Mouse (Mus musculus) forebrain, embryonic 13.5 days (tissue): ENCODE data around the gene Soat2. TPM values are rescaled to one million over a fixed set of nuclear protein-coding genes. Genes with fewer than 3 reads are reported as not detected.

ENCODE experiments used
- ATAC-seq: fragments of 200-750 bp; cut with Nextera tagmentation; 2 replicates; pipeline ENCODE4 v1.8.0; 2017
- H3K27ac ChIP-seq: fragments of 300-500 bp; sonication (generic); 2 replicates; pipeline ENCODE4 v1.5.1; 2015; ENCODE audit warnings: inconsistent platforms, mild to moderate bottlenecking, moderate library complexity
- H3K27me3 ChIP-seq: fragments of 300-500 bp; sonication (generic); 2 replicates; pipeline ENCODE4 v1.6.1; 2015; ENCODE audit warnings: mild to moderate bottlenecking, inconsistent platforms
- H3K36me3 ChIP-seq: fragments of 300-500 bp; sonication (generic); 2 replicates; pipeline ENCODE4 v1.6.1; 2015; ENCODE audit warnings: mild to moderate bottlenecking, inconsistent platforms; ENCODE audit not compliant: poor library complexity, severe bottlenecking
- H3K4me1 ChIP-seq: fragments of 300-500 bp; sonication (generic); 2 replicates; pipeline ENCODE4 v1.6.1; 2015; ENCODE audit warnings: inconsistent platforms
- H3K4me2 ChIP-seq: fragments of 300-500 bp; sonication (generic); 2 replicates; pipeline ENCODE4 v1.6.1; 2015; ENCODE audit warnings: inconsistent platforms, mild to moderate bottlenecking, moderate library complexity
- H3K4me3 ChIP-seq: fragments of 300-500 bp; sonication (generic); 2 replicates; pipeline ENCODE4 v1.5.1; 2015; ENCODE audit warnings: mild to moderate bottlenecking, inconsistent platforms
- H3K9ac ChIP-seq: fragments of 300-500 bp; sonication (generic); 2 replicates; pipeline ENCODE4 v1.6.1; 2015; ENCODE audit warnings: mild to moderate bottlenecking, inconsistent platforms
- H3K9me3 ChIP-seq: fragments of 300-500 bp; sonication (generic); replicated peaks from 2 replicates; pipeline ENCODE4 v1.6.1; 2016; ENCODE audit warnings: inconsistent platforms
- WGBS: fragments of 180-500 bp; shearing (Covaris S2); methylation state at CpG from one replicate; pipeline ENCODE4 v1.1.7; 2015; 5-methylcytosine and 5-hydroxymethylcytosine counted together
- polyA plus RNA-seq: library from polyadenylated mRNA; unstranded; fragments of >200 nt; fragmentation: Nextera tagmentation; extraction: Ambion mirVana; gene quantifications from 2 replicates; pipeline ENCODE4 v1.2.1, GENCODE M21; 2015

Gene Soat2
- polyA plus RNA-seq, 1 experiment from 2014 or later = 0.10 TPM

- ATAC-seq = no peak
- Histone ChIP-seq H3K9ac (no peak overlapping the region), H3K27me3 (peaks cover 44% of the 10 kb centered on the region)
Measured at GRCm38 (mm10) chr15:102107689-102108573, 42.4 kb upstream of the Soat2 start.

GRCm38 (mm10) chr15:102108651-102109525 is 41.4 kb upstream of the Soat2 start:
- H3K36me3 ChIP-seq = no peaks in the 10 kb centered on the region
- no peak overlapping the region for H3K4me3 ChIP-seq
- no peak overlapping the region for H3K9ac ChIP-seq
- 45% methylated on average over 18 of the region's 18 CpGs for WGBS
- peaks cover 42% of the 10 kb centered on the region for H3K27me3 ChIP-seq
- no peak overlapping the region for H3K4me2 ChIP-seq
- H3K9me3 ChIP-seq = no peaks in the 10 kb centered on the region
- peaks cover 29% of the 10 kb centered on the region for H3K4me1 ChIP-seq
- H3K27ac ChIP-seq = no peak overlapping the region
- 0 out of 2 replicates have a peak, but pooled peaks have one; percentile 19 for ATAC-seq

More at GRCm38 (mm10) chr15:102107689-102108573, 42.4 kb upstream of the Soat2 start:
- no peaks in the 10 kb centered on the region for H3K9me3 ChIP-seq
- H3K4me3 ChIP-seq = no peak overlapping the region
- H3K36me3 ChIP-seq = no peaks in the 10 kb centered on the region
- WGBS = 35% methylated on average over 13 of the region's 13 CpGs
- peaks cover 38% of the 10 kb centered on the region for H3K4me1 ChIP-seq
- peak overlapping the region; percentile 55 for H3K4me2 ChIP-seq
- H3K27ac ChIP-seq = no peak overlapping the region

- peaks cover 24% of the 10 kb centered on the region for H3K4me1 ChIP-seq
- no peak overlapping the region for H3K4me2 ChIP-seq
- peaks cover 31% of the 10 kb centered on the region for H3K27me3 ChIP-seq
- no peak overlapping the region for H3K27ac ChIP-seq
- H3K9ac ChIP-seq = no peak overlapping the region
- no peaks in the 10 kb centered on the region for H3K9me3 ChIP-seq
- no peak for ATAC-seq
- no peak overlapping the region for H3K4me3 ChIP-seq
- WGBS = 94% methylated on average over 7 of the region's 7 CpGs
- peaks cover 4% of the 10 kb centered on the region; the same call in 1 of the 2 replicates for H3K36me3 ChIP-seq
Measured at GRCm38 (mm10) chr15:102110271-102110670, 40.1 kb upstream of the Soat2 start.

GRCm38 (mm10) chr15:102110701-102111494 is 39.4 kb upstream of the Soat2 start:
- no peaks in the 10 kb centered on the region for H3K9me3 ChIP-seq
- no peak overlapping the region for H3K4me3 ChIP-seq
- peaks cover 10% of the 10 kb centered on the region for H3K36me3 ChIP-seq
- peaks cover 24% of the 10 kb centered on the region for H3K27me3 ChIP-seq
- H3K27ac ChIP-seq = no peak overlapping the region
- H3K4me1 ChIP-seq = peaks cover 24% of the 10 kb centered on the region
- H3K4me2 ChIP-seq = no peak overlapping the region
- 77% methylated on average over 29 of the region's 29 CpGs for WGBS
- no peak overlapping the region for H3K9ac ChIP-seq
- ATAC-seq = no peak

DNA sequence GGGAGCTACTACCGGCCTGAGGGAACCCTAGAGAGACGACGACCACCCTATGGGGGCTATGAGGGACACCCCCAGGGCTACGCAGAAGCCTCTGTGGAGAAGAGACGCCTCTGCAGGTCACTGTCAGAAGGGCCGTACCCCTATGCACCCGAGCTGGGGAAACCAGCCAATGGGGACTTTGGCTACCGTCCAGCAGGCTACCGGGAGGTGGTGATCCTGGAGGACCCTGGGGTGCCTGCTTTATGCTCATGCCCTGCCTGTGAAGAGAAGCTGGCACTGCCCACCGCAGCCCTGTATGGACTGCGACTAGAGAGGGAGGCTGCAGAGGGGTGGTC is 38.9 kb upstream of the Soat2 start:
- 81% methylated on average over 11 of the region's 11 CpGs for WGBS

GRCm38 (mm10) chr15:102112181-102112580 is 38.1 kb upstream of the Soat2 start:
- ATAC-seq = no peak
- H3K27ac ChIP-seq = no peak overlapping the region
- peaks cover 15% of the 10 kb centered on the region for H3K36me3 ChIP-seq
- H3K27me3 ChIP-seq = peaks cover 12% of the 10 kb centered on the region
- no peak overlapping the region for H3K4me3 ChIP-seq
- no peak overlapping the region for H3K9ac ChIP-seq
- H3K4me2 ChIP-seq = no peak overlapping the region
- H3K4me1 ChIP-seq = peaks cover 27% of the 10 kb centered on the region
- 90% methylated on average over 6 of the region's 6 CpGs for WGBS
- H3K9me3 ChIP-seq = no peaks in the 10 kb centered on the region

More for the DNA sequence above, 38.9 kb upstream of the Soat2 start:
- H3K4me2 ChIP-seq = no peak overlapping the region
- H3K36me3 ChIP-seq = peaks cover 12% of the 10 kb centered on the region
- H3K4me1 ChIP-seq = peaks cover 27% of the 10 kb centered on the region
- no peak overlapping the region for H3K27ac ChIP-seq
- H3K9ac ChIP-seq = no peak overlapping the region
- no peak for ATAC-seq
- peaks cover 19% of the 10 kb centered on the region for H3K27me3 ChIP-seq
- H3K4me3 ChIP-seq = no peak overlapping the region
- no peaks in the 10 kb centered on the region for H3K9me3 ChIP-seq

DNA sequence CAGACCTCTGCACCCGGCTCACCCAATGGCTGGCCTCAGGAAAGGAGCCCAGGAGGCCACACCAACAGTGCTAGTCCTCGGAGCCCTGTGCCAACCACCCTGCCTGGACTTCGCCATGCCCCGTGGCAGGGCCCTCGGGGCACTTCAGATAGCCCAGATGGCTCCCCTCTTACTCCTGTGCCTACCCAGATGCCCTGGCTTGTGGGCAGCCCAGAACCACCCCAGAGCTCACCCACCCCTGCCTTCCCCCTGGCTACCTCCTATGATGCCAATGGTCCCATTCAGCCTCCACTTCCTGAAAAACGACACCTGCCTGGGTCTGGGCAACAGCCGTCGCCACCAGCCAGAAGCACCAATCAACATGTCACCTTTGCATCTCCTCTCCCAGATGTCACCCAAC is 37.5 kb upstream of the Soat2 start:
- Histone ChIP-seq H3K27ac (no peak overlapping the region), H3K9me3 (no peaks in the 10 kb centered on the region), H3K4me3 (no peak overlapping the region), H3K4me1 (peaks cover 27% of the 10 kb centered on the region), H3K9ac (no peak overlapping the region), H3K4me2 (no peak overlapping the region), H3K27me3 (peaks cover 5% of the 10 kb centered on the region; the same call in 1 of the 2 replicates), H3K36me3 (peaks cover 21% of the 10 kb centered on the region)
- WGBS = 81% methylated on average over 8 of the region's 8 CpGs
- no peak for ATAC-seq

GRCm38 (mm10) chr15:102113674-102114073 is 36.7 kb upstream of the Soat2 start:
- Histone ChIP-seq H3K9me3 (no peaks in the 10 kb centered on the region), H3K27me3 (0 out of 2 replicates have a peak, but pooled peaks cover 4% of the 10 kb centered on the region), H3K4me2 (no peak overlapping the region), H3K4me3 (no peak overlapping the region), H3K9ac (no peak overlapping the region), H3K4me1 (peaks cover 31% of the 10 kb centered on the region), H3K36me3 (peaks cover 30% of the 10 kb centered on the region), H3K27ac (no peak overlapping the region)
- WGBS = 75% methylated on average over 4 of the region's 4 CpGs
- ATAC-seq = no peak

DNA sequence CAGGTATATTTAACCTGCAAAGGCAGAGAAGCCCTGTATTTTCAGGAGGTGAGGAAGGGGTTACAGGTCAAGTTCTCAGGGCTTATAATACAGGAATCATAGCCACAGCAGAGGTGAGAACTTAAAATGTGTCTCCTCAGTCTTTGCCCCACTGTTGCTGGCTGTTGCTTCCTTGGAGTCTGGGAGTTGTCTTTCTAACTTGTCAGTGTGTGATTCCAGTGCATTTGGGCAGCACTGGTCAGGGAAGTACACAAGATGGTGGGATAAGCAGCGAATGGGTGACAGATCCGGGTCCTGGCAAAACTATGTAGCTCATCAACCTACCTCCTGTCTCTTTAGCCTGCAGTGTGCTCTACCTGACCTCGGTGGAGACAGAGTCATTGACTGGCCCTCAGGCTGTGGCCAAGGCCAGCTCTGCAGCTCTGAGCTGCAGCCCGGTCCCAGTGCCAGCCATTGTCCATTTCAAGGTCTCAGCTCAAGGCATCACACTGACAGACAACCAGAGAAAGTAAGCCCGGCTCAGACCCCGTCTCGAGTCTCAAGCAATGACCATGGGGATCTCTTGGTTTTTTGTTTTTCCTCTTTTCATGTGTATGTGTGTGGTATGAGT is 35.6 kb upstream of the Soat2 start:
- Histone ChIP-seq H3K4me2 (no peak overlapping the region), H3K4me1 (peaks cover 31% of the 10 kb centered on the region), H3K36me3 (peaks cover 40% of the 10 kb centered on the region), H3K9me3 (no peaks in the 10 kb centered on the region), H3K27ac (0 out of 2 replicates have a peak overlapping the region, but pooled peaks have one; percentile 2), H3K27me3 (0 out of 2 replicates have a peak, but pooled peaks cover 4% of the 10 kb centered on the region), H3K9ac (no peak overlapping the region), H3K4me3 (no peak overlapping the region)
- 87% methylated on average over 7 of the region's 7 CpGs for WGBS
- ATAC-seq = no peak

GRCm38 (mm10) chr15:102115731-102116231 is 34.5 kb upstream of the Soat2 start:
- H3K9me3 ChIP-seq = no peaks in the 10 kb centered on the region
- no peak for ATAC-seq
- H3K27me3 ChIP-seq = 0 out of 2 replicates have a peak, but pooled peaks cover 4% of the 10 kb centered on the region
- peaks cover 31% of the 10 kb centered on the region for H3K4me1 ChIP-seq
- 59% methylated on average over 9 of the region's 9 CpGs for WGBS
- H3K9ac ChIP-seq = peak overlapping the region; percentile 37; the same call in 1 of the 2 replicates
- peaks cover 49% of the 10 kb centered on the region for H3K36me3 ChIP-seq
- H3K4me2 ChIP-seq = no peak overlapping the region
- H3K27ac ChIP-seq = peak overlapping the region; percentile 84
- H3K4me3 ChIP-seq = no peak overlapping the region
